Mouse (Mus musculus) limb, embryonic 10.5 days (tissue): ENCODE measurements around the gene Olfr384. TPM values are rescaled to one million over a fixed set of nuclear protein-coding genes. Genes with fewer than 3 reads are reported as not detected.
"Not testable (repeated sequence)": the region's sequence is repeated elsewhere in the genome, so short reads cannot be mapped to it uniquely, and the experiment has no call there.

Experiments used
- DNase-seq: peaks from one replicate; pipeline ENCODE4 v3.0.0-alpha.2; 2017; ENCODE audit warnings: low spot score
- H3K27ac ChIP-seq: fragments of 300-500 bp; sonication (generic); 2 replicates; pipeline ENCODE4 v1.5.1; 2016; ENCODE audit warnings: mild to moderate bottlenecking
- H3K27me3 ChIP-seq: fragments of 300-500 bp; sonication (generic); 2 replicates; pipeline ENCODE4 v1.6.1; 2016; ENCODE audit warnings: low read depth, mild to moderate bottlenecking; ENCODE audit not compliant: poor library complexity, severe bottlenecking
- H3K36me3 ChIP-seq: fragments of 300-500 bp; sonication (generic); 2 replicates; pipeline ENCODE4 v1.6.1; 2016; ENCODE audit warnings: mild to moderate bottlenecking, moderate library complexity
- H3K4me1 ChIP-seq: fragments of 300-500 bp; sonication (generic); 2 replicates; pipeline ENCODE4 v1.6.1; 2016
- H3K4me3 ChIP-seq: fragments of 300-500 bp; sonication (generic); 2 replicates; pipeline ENCODE4 v1.5.1; 2016; ENCODE audit warnings: mild to moderate bottlenecking, moderate library complexity
- H3K9me3 ChIP-seq: fragments of 300-500 bp; sonication (generic); replicated peaks from 2 replicates; pipeline ENCODE4 v1.6.1; 2016; ENCODE audit warnings: mild to moderate bottlenecking
- WGBS: fragments of 180-500 bp; shearing (Covaris S2); methylation state at CpG from one replicate; pipeline ENCODE4 v1.1.7; 2016; 5-methylcytosine and 5-hydroxymethylcytosine counted together
- polyA plus RNA-seq: library from polyadenylated mRNA; unstranded; fragments of >200 nt; fragmentation: Nextera tagmentation; extraction: Ambion mirVana; gene quantifications from 2 replicates; pipeline ENCODE4 v1.2.1, GENCODE M21; 2016

Gene Olfr384
- polyA plus RNA-seq, result not detected in 2 replicates

- H3K27ac ChIP-seq, result no peak within 1 kb of the TSS
- DNase-seq, result no peak
- no peak within 1 kb of the TSS for H3K4me3 ChIP-seq
- no peaks in the 10 kb centered on the region for H3K4me1 ChIP-seq
- H3K9me3 ChIP-seq, result peaks cover 2% of the 10 kb centered on the region; the same call in 1 of the 2 replicates
- H3K36me3 ChIP-seq, result no peaks in the 10 kb centered on the region
- no peaks in the 10 kb centered on the region for H3K27me3 ChIP-seq
Observed at GRCm38 (mm10) chr11:73598294-73598693, at the start of gene Olfr384. TSS of gene Olfr384 (plus strand) at chr11:73598594.

DNA sequence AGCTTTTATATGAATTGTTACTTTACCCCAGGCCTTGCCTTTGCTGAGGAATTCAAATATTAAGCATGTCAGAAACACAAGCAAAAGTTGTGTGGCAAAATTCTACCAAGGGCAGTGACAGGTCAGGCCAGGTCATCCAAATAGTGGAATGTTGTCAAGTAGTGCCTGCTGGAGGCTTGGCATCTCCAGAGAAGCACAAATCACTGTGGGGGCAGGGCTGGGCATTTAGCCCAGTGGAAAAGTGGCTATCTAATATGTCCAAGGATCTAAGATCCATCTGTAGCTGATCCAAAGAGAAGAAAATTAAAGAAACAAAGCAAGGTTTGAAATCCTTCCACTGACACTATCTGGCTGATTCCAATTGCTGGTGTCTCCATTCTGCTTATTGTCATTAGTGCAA, 18.5 kb upstream of the Olfr384 start:
- no peaks in the 10 kb centered on the region for H3K36me3 ChIP-seq
- no peaks in the 10 kb centered on the region for H3K27me3 ChIP-seq
- H3K4me1 ChIP-seq, result no peaks in the 10 kb centered on the region
- no peak overlapping the region for H3K4me3 ChIP-seq
- DNase-seq, result no peak
- H3K27ac ChIP-seq, result no peak overlapping the region
- peaks cover 5% of the 10 kb centered on the region; the same call in 1 of the 2 replicates for H3K9me3 ChIP-seq

DNA sequence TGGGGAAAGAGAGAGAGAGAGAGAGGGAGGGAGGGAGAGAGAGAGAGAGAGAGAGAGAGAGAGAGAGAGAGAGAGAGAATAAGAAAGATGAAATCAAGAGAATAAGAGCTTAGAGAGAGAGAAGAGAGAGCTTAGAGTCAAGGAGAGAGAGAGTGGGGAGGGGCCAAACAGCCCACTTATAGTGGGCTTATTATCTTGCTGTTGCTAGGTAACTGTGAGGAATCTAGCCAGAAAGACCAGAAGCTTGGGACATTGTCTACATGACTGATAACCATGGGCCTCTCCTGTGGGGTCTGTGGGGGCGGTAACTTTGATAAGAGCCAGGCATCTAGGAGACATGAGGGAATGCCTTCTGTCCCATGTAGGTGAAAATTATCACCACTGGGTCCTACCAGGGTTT, 15.2 kb upstream of the Olfr384 start:
- H3K27me3 ChIP-seq, H3K4me1 ChIP-seq, DNase-seq, H3K4me3 ChIP-seq, H3K36me3 ChIP-seq, H3K27ac ChIP-seq, H3K9me3 ChIP-seq: not testable (repeated sequence)
- 95% methylated on average over 1 of the region's 1 CpGs for WGBS

DNA sequence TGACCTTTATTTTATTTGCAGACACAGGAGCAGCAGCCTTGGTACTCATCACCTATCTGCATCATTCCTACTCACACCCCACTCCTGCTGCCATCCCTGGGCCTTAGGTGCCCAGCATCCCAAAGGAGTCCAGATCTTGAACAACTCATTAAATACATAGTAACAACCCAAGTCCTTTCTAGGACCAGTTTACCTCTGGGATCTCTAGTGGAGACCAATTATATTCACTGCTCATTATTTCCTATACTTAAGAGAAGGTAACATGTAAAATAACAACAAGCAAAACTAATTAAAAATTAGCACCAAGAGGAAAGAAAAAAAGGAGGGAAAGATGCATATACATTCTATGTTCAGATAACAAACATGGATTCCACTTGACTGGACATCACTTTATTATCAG, 5.5 kb upstream of the Olfr384 start, which contains the start of gene Olfr385:
Gene Olfr385 (minus strand): TSS at position 101 of the 400 bp plus-strand sequence.
- H3K27ac ChIP-seq, result no peak within 1 kb of the TSS
- H3K36me3 ChIP-seq, result no peaks in the 10 kb centered on the region
- DNase-seq, result no peak
- 0 out of 2 replicates have a peak, but pooled peaks cover 2% of the 10 kb centered on the region for H3K9me3 ChIP-seq
- H3K27me3 ChIP-seq, result no peaks in the 10 kb centered on the region
- no peak within 1 kb of the TSS for H3K4me3 ChIP-seq
- no peaks in the 10 kb centered on the region for H3K4me1 ChIP-seq

Other genes with a start within 250 kb of the Olfr384 start
- gene Olfr20, start 247.8 kb upstream of the Olfr384 start, polyA plus RNA-seq, result not detected in 2 replicates
- not detected in 2 replicates for gene Olfr376, start 227.3 kb upstream of the Olfr384 start, polyA plus RNA-seq
- not detected in 2 replicates for gene Olfr1, start 199.0 kb upstream of the Olfr384 start, polyA plus RNA-seq
- gene Olfr378, start 170.1 kb upstream of the Olfr384 start, polyA plus RNA-seq, result not detected in 2 replicates
- not detected in 2 replicates for gene Olfr380, start 141.1 kb upstream of the Olfr384 start, polyA plus RNA-seq
- not detected in 2 replicates for gene Olfr381, start 107.0 kb upstream of the Olfr384 start, polyA plus RNA-seq
- not detected in 2 replicates for gene Olfr382, start 81.4 kb upstream of the Olfr384 start, polyA plus RNA-seq
- gene Olfr385, start 5.6 kb upstream of the Olfr384 start, polyA plus RNA-seq, result not detected in 2 replicates
- gene Zfp735, start 90.2 kb downstream of the Olfr384 start, polyA plus RNA-seq, result not detected in 2 replicates
- not detected in 2 replicates for gene Olfr389, start 182.1 kb downstream of the Olfr384 start, polyA plus RNA-seq
- gene Olfr390, start 184.4 kb downstream of the Olfr384 start, polyA plus RNA-seq, result not detected in 2 replicates
- not detected in 2 replicates for gene Olfr391-ps, start 204.5 kb downstream of the Olfr384 start, polyA plus RNA-seq
- gene Olfr392, start 218.5 kb downstream of the Olfr384 start, polyA plus RNA-seq, result not detected in 2 replicates